Mouse (Mus musculus): ENCODE results near the gene Ehbp1l1.

Gene Ehbp1l1

DNA sequence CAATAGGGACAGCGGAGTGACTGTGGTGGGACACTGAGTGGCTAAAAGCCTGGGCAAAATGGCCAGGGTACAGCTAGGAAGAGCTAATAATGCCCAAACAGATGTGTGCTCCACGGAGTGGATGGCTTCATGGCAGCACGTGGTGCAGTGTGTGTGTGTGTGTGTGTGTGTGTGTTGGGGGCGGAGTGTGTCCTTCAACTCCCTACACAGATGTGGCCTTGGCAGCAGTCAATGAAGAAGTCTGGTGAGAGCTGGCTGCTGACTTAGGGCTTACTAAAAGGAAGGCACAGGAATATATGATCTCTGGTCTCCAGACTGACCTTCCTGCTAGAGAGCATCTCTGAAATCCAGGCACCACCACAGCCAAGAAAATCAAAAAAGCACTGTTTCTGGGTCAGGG, 57.7 kb downstream of the Ehbp1l1 start:
- no peak for DNase-seq (ENCODE audit: low read depth, low spot score)

DNA sequence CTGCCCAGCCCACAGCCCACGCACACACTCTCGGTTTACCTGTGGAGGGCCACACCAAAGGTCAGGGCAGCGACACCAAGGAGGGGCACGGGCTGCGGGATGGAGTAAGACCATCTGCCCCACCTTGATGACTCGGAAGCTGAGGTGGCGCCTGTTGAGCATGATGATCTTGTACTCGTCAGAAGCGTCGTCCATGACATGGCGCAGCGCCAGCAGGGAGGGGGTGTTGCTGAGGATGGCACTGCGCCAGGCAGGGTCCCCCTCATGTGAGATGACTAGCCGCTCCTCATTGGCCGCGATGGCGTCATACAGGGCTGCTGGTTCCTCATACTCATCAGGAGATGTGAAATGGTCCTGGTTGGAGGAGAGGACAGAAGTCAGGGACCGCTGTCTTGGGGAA, 59.7 kb downstream of the Ehbp1l1 start:
- no peak for DNase-seq (ENCODE audit: low read depth, low spot score)

DNA sequence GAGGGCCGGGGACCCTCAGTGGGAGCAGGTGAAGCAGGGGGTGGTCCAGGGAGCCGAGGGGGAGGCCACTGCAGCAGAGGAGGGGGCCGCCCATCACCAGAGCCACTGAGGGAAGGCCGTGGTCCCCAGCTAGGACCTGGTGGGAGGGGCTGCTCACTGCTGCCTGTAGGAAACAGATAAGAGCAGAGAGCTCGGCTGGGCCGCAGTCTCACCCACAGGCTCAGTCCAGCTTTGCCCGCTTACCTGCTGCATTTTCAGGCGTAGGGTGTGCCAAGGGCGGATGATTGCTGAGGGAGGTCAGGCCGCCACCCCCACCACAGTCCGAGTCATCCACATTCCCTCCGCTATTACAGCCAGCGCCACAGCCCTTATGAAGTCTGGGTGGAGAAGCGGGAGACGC, 60.7 kb downstream of the Ehbp1l1 start:
- no peak for DNase-seq (ENCODE audit: low read depth, low spot score)

DNA sequence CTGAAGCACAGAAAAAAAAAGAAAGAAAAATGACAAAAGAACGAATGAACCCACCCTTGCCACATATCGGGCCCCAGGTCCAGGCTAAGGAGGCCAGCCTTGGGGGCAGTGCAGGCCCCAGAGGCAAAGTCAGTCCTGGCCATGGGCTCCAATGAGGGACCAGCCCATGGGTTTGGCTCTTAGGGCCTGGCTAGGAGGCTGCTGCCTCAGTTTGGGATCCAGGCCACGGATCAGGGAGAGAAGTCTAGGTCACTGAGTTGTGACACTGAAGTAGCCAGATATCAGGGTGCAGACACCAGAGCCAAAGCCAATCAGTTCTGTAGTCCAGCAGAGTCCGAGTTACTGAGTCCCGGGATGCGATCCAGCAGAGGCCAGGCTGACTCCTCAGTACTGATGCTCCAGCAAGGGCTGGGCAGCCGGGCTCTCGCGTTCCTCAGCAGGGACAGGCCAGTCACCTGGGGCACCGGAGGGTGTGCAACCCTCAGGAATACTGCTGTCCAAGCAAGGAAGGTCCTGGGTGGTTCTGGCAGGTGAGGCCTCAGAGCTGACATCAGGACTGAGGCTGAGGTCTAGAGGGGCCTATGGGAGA, 61.4 kb downstream of the Ehbp1l1 start:
- DNase-seq (ENCODE audit: low read depth, low spot score) = no peak

DNA sequence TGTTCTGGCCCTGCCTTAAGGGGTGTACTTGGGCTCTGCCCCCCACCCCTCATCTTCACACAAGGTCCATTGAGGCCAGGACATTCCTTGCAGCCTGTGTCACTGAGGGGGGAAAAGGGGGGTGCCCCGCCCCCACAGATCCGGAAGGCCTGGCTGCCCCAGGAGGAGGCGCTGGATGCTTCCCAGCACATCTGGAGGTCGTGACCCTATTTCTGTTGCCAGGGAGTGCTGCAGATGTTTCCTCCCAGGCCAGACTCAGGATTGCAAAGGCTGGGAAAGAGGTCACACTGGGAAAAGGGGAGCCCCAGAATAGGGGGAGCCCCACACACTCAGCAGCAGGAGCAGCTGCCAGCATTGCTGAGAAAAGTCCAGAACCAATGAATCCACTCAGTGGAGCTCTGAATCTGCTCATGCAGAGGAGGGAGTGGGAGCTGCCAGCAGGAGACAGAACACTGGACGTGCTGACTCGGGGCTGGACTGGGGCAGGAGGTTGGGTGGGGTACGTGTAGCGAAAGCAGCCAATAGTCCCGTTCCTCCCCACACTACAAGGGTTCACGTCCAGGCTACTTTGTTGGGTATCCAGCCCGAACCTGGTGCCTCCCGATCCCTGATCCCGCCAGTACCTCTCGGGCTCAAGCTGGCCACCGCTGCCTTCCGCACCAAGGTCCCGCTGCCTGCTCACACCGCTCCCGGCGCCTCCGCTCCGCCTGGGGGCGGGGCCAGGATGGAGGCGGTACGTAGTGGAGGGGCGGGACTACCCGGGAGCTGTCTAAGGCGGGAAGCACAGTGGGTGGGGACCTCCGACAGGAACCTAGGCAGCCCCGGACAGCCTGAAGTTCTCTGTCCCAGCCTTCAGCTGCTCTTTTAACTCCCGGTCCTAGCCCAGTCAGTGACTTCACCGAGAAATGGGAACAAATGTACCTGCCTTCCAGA, 62.9 kb downstream of the Ehbp1l1 start, which contains the start of gene Sipa1:
Gene Sipa1, minus strand, starts transcription at position 727 of the 933 bp plus-strand sequence.
- DNase-seq (ENCODE audit: low read depth, low spot score) = no peak

DNA sequence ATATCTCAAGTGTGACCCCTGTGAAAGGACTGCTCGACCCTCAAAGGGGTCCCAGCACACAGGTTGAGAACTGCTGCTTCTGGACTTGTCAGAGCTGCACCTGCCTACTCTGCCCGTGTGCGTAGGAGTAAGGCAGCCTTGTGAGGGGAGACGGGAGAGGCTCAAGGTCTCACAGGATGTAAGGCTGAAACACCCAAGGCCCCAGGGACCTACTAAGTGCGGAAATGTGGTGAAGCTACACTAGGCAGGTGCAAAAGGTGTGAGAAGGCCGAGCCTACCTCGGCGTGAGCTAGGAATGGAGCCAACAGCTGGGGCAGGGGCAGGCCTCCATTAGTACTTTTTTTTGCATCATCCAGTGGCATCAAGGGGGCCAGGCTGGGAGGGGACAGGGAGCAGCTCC, 63.8 kb downstream of the Ehbp1l1 start:
- DNase-seq (ENCODE audit: low read depth, low spot score) = no peak

DNA sequence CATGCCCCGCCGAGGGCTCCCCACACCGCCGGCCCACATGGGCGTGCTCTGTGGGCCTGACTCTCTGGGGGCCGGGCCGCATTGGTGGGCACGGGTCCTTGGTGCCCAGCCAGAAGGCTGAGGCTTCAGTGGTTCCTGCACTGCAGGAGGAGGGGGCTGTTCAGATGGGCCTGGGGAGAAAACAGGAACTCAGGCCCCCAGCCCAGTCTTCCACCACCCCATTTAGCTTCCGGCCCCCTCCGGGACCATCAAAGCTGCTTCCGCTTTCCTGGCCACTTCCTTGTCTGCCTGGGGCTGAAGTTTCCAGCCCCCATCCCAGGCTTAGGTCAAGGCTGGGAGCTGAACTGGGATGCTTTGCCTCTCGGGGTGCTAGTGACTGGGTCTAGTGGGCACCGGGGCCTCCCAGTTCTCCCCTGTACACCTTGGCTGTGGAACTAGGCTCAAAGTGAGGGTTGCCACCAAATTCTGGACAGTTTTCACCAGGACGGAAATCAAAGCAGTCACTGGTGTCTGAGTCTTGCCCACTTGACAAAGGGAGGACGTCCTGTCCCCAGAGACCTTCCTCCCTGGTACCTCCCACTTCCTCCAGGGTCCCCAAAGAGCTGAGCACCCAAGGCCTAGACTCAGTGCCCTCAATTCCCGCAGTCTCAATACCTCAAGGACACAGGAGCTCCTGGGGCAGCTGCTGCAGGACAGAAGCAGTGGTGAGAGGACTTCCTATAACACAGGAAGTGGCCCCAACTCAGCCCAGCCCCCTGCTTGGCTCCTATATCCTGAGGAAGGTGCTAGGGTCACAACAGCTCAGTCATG, 65.0 kb downstream of the Ehbp1l1 start:
- DNase-seq (ENCODE audit: low read depth, low spot score) = no peak

Data from telencephalon, adult 2 months (tissue).